ENCODE assay signal across 22 mouse cellular contexts in genomic region chr11:78172748-78173383, GRCm38 (mm10). TPM values are rescaled to one million over a fixed set of nuclear protein-coding genes. Genes with fewer than 3 reads are reported as not detected.
A peak's percentile ranks its signal among the peaks of the same experiment; 100 is the strongest.
DNase-seq lines count a peak whose midpoint lies in the region; ATAC-seq and TF ChIP-seq lines count a peak whose summit lies in the region.
"Had no signal": no experiment of that assay in that cellular context is flagged by ENCODE, and none has a peak within 500 bp of the region (broad histone marks: within the 10 kb centered on the region; RNA-seq: fewer than 3 reads in every experiment).

No protein-coding gene starts in this region.

- no peak overlapping the region for H3K4me3 ChIP-seq in hindbrain, embryonic 13.5 days
- H3K4me3 ChIP-seq in hindbrain, postnatal 0 days (ENCODE audit: low read length), result no peak overlapping the region
- peak overlapping the region; percentile 6 for H3K4me3 ChIP-seq in megakaryocyte, embryonic 14.5 days (replicated peaks)
- H3K4me3 ChIP-seq: limb, embryonic 15.5 days; myocyte; neural tube, embryonic 15.5 days had no signal

- no peaks in the 10 kb centered on the region; the same call in 1 of the 2 replicates for H3K27me3 ChIP-seq in hindbrain, embryonic 13.5 days
- H3K27me3 ChIP-seq in hindbrain, postnatal 0 days (ENCODE audit: insufficient read depth, low read length), result no peaks in the 10 kb centered on the region
- peaks cover 4% of the 10 kb centered on the region for H3K27me3 ChIP-seq in megakaryocyte, embryonic 14.5 days (replicated peaks)
- H3K27me3 ChIP-seq: CH12.LX; limb, embryonic 15.5 days; neural tube, embryonic 15.5 days; Patski had no signal

- no peak for ATAC-seq in hindbrain, embryonic 13.5 days (ENCODE audit: low FRiP score)
- no peak for ATAC-seq in hindbrain, postnatal 0 days
- no peak for ATAC-seq in megakaryocyte, adult 5-6 weeks (ENCODE audit: poor library complexity, severe bottlenecking)
- no peak for ATAC-seq in frontal cortex, adult (ENCODE audit: low TSS enrichment)
- ATAC-seq: hindbrain, embryonic 16.5 days; Patski had no signal

- 0 out of 2 replicates have a peak, but pooled peaks cover 3% of the 10 kb centered on the region for H3K36me3 ChIP-seq in hindbrain, embryonic 13.5 days
- H3K36me3 ChIP-seq in hindbrain, postnatal 0 days (ENCODE audit: insufficient read depth, low read length), result no peaks in the 10 kb centered on the region
- H3K36me3 ChIP-seq in megakaryocyte, embryonic 14.5 days (replicated peaks; ENCODE audit: low read length), result peaks cover 24% of the 10 kb centered on the region
- H3K36me3 ChIP-seq: neural tube, embryonic 15.5 days had no signal

- peak overlapping the region; percentile 10; the same call in 1 of the 2 replicates for H3K9ac ChIP-seq in hindbrain, embryonic 13.5 days
- no peak overlapping the region for H3K9ac ChIP-seq in hindbrain, postnatal 0 days (replicated peaks; ENCODE audit: low read length)
- H3K9ac ChIP-seq: neural tube, embryonic 15.5 days had no signal

- peaks cover 22% of the 10 kb centered on the region for H3K4me1 ChIP-seq in hindbrain, embryonic 13.5 days (replicated peaks)
- no peaks in the 10 kb centered on the region for H3K4me1 ChIP-seq in hindbrain, postnatal 0 days (ENCODE audit: insufficient read depth, low read length)
- peaks cover 35% of the 10 kb centered on the region for H3K4me1 ChIP-seq in megakaryocyte, embryonic 14.5 days

- no peaks in the 10 kb centered on the region for H3K9me3 ChIP-seq in hindbrain, embryonic 13.5 days
- no peaks in the 10 kb centered on the region for H3K9me3 ChIP-seq in hindbrain, postnatal 0 days (ENCODE audit: low read length)
- H3K9me3 ChIP-seq in megakaryocyte, embryonic 14.5 days, result no peaks in the 10 kb centered on the region
- H3K9me3 ChIP-seq: limb, embryonic 15.5 days; neural tube, embryonic 15.5 days had no signal

- no peak overlapping the region for H3K27ac ChIP-seq in hindbrain, embryonic 13.5 days
- H3K27ac ChIP-seq in hindbrain, postnatal 0 days, result no peak overlapping the region
- H3K27ac ChIP-seq: limb, embryonic 15.5 days; macrophage; neural tube, embryonic 15.5 days had no signal

- no peak for TF ChIP-seq CTCF in hindbrain, postnatal 0 days (IDR thresholded peaks at IDR 0.05; ENCODE audit: low read depth)

- no peak overlapping the region for H3K4me2 ChIP-seq in hindbrain, embryonic 13.5 days
- H3K4me2 ChIP-seq in hindbrain, postnatal 0 days (ENCODE audit: low read depth, low read length), result no peak overlapping the region
- H3K4me2 ChIP-seq: limb, embryonic 15.5 days; neural tube, embryonic 15.5 days had no signal

- 87% methylated on average over 19 of the region's 19 CpGs for WGBS in hindbrain, embryonic 13.5 days
- 85% methylated on average over 19 of the region's 19 CpGs for WGBS in hindbrain, postnatal 0 days

- peak; percentile 17 to 54 for DNase-seq in adrenal gland, postnatal 36 days
- DNase-seq in adrenal gland, adult 8-10 months, result no peak
- DNase-seq in hindbrain, postnatal 0 days (ENCODE audit: low spot score), result no peak
- no peak for DNase-seq in layer of hippocampus, adult 18-20 months (ENCODE audit: low spot score in 2 of 2)
- DNase-seq: cerebellum, adult 11 months; cerebellum, postnatal 25 days; gastrocnemius, postnatal 14 days; heart, postnatal 14 days; kidney, adult 9 months; layer of hippocampus, postnatal 36 days; midbrain, embryonic 14.5 days had no signal

RNA-seq across cellular contexts. Expression of gene Nek8, which starts 3.6 kb away (rescaled TPM):
- total RNA-seq in adrenal gland, postnatal 36 days (2021), result 10 to 100 TPM; 10.5 to 11.3 TPM
- 10 to 100 TPM; 10.7 to 29.6 (median 21.6) TPM for total RNA-seq in adrenal gland, adult 8-10 months (2022)
- polyA plus RNA-seq in hindbrain, embryonic 13.5 days (2015; fragmentation: Nextera tagmentation; extraction: Ambion mirVana), result 6.6 and 6.7 TPM in 2 replicates
- total RNA-seq in hindbrain, postnatal 0 days (2014; rRNA removed), result 7.6 and 11.8 TPM in 2 replicates
- 7.3 and 7.7 TPM in 2 replicates for polyA plus RNA-seq in hindbrain, postnatal 0 days (2015; fragmentation: Nextera tagmentation; extraction: Ambion mirVana)
- polyA plus RNA-seq in megakaryocyte, embryonic 14.5 days (2012; ENCODE audit: insufficient read depth, low replicate concordance), result 1.3 and 2.2 TPM in 2 replicates
- 2.4 and 8.6 TPM in 2 replicates for total RNA-seq in megakaryocyte, adult 5-6 weeks (2015)
- total RNA-seq in megakaryocyte, adult 5-6 weeks (2017), result 2.1 and 6.9 TPM in 2 replicates
- 1 to 10 TPM; 2.6 to 4.1 TPM for total RNA-seq in layer of hippocampus, adult 18-20 months (2021)

RNA-seq across cellular contexts. Expression of gene Tlcd1, which starts 3.6 kb away (rescaled TPM):
- total RNA-seq in adrenal gland, postnatal 36 days (2021), result 10 to 100 TPM; 41.5 to 88.1 TPM
- 10 to 100 TPM; 54.5 to 65.1 (median 61.2) TPM for total RNA-seq in adrenal gland, adult 8-10 months (2022)
- polyA plus RNA-seq in hindbrain, embryonic 13.5 days (2015; fragmentation: Nextera tagmentation; extraction: Ambion mirVana), result 7.0 and 8.3 TPM in 2 replicates
- 37.5 and 46.1 TPM in 2 replicates for total RNA-seq in hindbrain, postnatal 0 days (2014; rRNA removed)
- 36.8 and 42.6 TPM in 2 replicates for polyA plus RNA-seq in hindbrain, postnatal 0 days (2015; fragmentation: Nextera tagmentation; extraction: Ambion mirVana)
- polyA plus RNA-seq in megakaryocyte, embryonic 14.5 days (2012; ENCODE audit: insufficient read depth, low replicate concordance), result 35.9 and 67.9 TPM in 2 replicates
- total RNA-seq in megakaryocyte, adult 5-6 weeks (2015), result 0.76 and 2.8 TPM in 2 replicates
- total RNA-seq in megakaryocyte, adult 5-6 weeks (2017), result 1.0 and 1.3 TPM in 2 replicates
- 10 to 100 TPM; 16.8 to 17.5 TPM for total RNA-seq in layer of hippocampus, adult 18-20 months (2021)

RNA-seq across cellular contexts. Expression of gene Traf4, which starts 7.5 kb away (rescaled TPM):
- total RNA-seq in adrenal gland, postnatal 36 days (2021), result 10 to 100 TPM; 24.8 to 38.0 TPM
- 10 to 100 TPM; 18.0 to 31.3 (median 22.8) TPM for total RNA-seq in adrenal gland, adult 8-10 months (2022)
- polyA plus RNA-seq in hindbrain, embryonic 13.5 days (2015; fragmentation: Nextera tagmentation; extraction: Ambion mirVana), result 125 and 127 TPM in 2 replicates
- total RNA-seq in hindbrain, postnatal 0 days (2014; rRNA removed), result 124 and 130 TPM in 2 replicates
- polyA plus RNA-seq in hindbrain, postnatal 0 days (2015; fragmentation: Nextera tagmentation; extraction: Ambion mirVana), result 79.5 and 88.7 TPM in 2 replicates
- polyA plus RNA-seq in megakaryocyte, embryonic 14.5 days (2012; ENCODE audit: insufficient read depth, low replicate concordance), result 4.8 and 6.3 TPM in 2 replicates
- 1.3 TPM in 2 replicates for total RNA-seq in megakaryocyte, adult 5-6 weeks (2015)
- total RNA-seq in megakaryocyte, adult 5-6 weeks (2017), result 0.51 and 2.2 TPM in 2 replicates
- total RNA-seq in layer of hippocampus, adult 18-20 months (2021), result 1 to 10 TPM; 8.3 to 9.8 TPM

RNA-seq across cellular contexts. Expression of gene Rpl23a, which starts 10.5 kb away (rescaled TPM):
- 1,000 to 10,000 TPM; 1,640 to 1,911 TPM for total RNA-seq in adrenal gland, postnatal 36 days (2021)
- total RNA-seq in adrenal gland, adult 8-10 months (2022), result 1,000 to 10,000 TPM; 1,361 to 1,741 (median 1,547) TPM
- 913 and 965 TPM in 2 replicates for polyA plus RNA-seq in hindbrain, embryonic 13.5 days (2015; fragmentation: Nextera tagmentation; extraction: Ambion mirVana)
- 418 and 469 TPM in 2 replicates for total RNA-seq in hindbrain, postnatal 0 days (2014; rRNA removed)
- 906 and 915 TPM in 2 replicates for polyA plus RNA-seq in hindbrain, postnatal 0 days (2015; fragmentation: Nextera tagmentation; extraction: Ambion mirVana)
- 151 and 1,521 TPM in 2 replicates for polyA plus RNA-seq in megakaryocyte, embryonic 14.5 days (2012; ENCODE audit: insufficient read depth, low replicate concordance)
- total RNA-seq in megakaryocyte, adult 5-6 weeks (2015), result 2,467 and 2,664 TPM in 2 replicates
- total RNA-seq in megakaryocyte, adult 5-6 weeks (2017), result 2,641 and 2,675 TPM in 2 replicates
- total RNA-seq in layer of hippocampus, adult 18-20 months (2021), result 100 to 1,000 TPM; 770 to 803 TPM

RNA-seq across cellular contexts. Expression of gene Rab34, which starts 15.4 kb away (rescaled TPM):
- total RNA-seq in adrenal gland, postnatal 36 days (2021), result 10 to 100 TPM; 85.9 to 89.9 TPM
- total RNA-seq in adrenal gland, adult 8-10 months (2022), result 100 to 1,000 TPM in 2 of 4 experiments, 10 to 100 TPM in 2; 72.8 to 116 (median 98.4) TPM
- polyA plus RNA-seq in hindbrain, embryonic 13.5 days (2015; fragmentation: Nextera tagmentation; extraction: Ambion mirVana), result 53.2 TPM in 2 replicates
- 85.6 and 96.4 TPM in 2 replicates for total RNA-seq in hindbrain, postnatal 0 days (2014; rRNA removed)
- 63.5 and 76.2 TPM in 2 replicates for polyA plus RNA-seq in hindbrain, postnatal 0 days (2015; fragmentation: Nextera tagmentation; extraction: Ambion mirVana)
- polyA plus RNA-seq in megakaryocyte, embryonic 14.5 days (2012; ENCODE audit: insufficient read depth, low replicate concordance), result 4.5 TPM in 1 of 2 replicates, not detected in the other
- not detected in 2 replicates for total RNA-seq in megakaryocyte, adult 5-6 weeks (2015)
- total RNA-seq in megakaryocyte, adult 5-6 weeks (2017), result 1.3 TPM in 1 of 2 replicates, not detected in the other
- total RNA-seq in layer of hippocampus, adult 18-20 months (2021), result 10 to 100 TPM; 22.5 to 25.8 TPM

Comparison
In these comparisons a context has a peak if more than half of its experiments do, and no peak if none do; other contexts are left out.
1. DNase-seq: peak in adrenal gland, postnatal 36 days (2 of 2); none in adrenal gland, adult 8-10 months (single experiment), hindbrain, postnatal 0 days (single experiment) and layer of hippocampus, adult 18-20 months (0 of 2).
2. RNA of gene Tlcd1, which starts 3.6 kb away (total RNA-seq): 41.5 to 88.1 TPM in adrenal gland, postnatal 36 days, 54.5 to 65.1 TPM in adrenal gland, adult 8-10 months, 37.5 to 46.1 TPM in hindbrain, postnatal 0 days and 16.8 to 17.5 TPM in layer of hippocampus, adult 18-20 months; 0.76 to 2.8 TPM in megakaryocyte, adult 5-6 weeks; every median in the first group is over 4 times any median in the second.